In the genomic region with DNA sequence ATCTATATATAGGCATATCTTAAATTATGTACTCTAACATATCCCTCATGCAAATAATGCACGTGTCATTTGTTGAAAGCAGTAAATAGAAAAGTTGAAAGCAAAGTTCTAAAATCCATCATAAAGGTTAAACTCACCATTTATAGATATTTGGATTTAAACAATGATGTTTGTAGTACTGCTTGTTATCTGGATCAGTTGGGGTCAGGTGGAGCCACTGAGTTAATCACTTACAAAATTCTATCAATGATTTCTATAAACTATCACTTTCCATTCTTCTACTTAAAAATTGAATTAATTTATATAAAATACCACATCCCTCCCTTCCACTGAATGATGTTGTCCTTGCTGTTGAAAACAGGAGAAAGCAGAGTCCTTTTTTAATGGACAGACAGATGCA, we compare ENCODE assay signal across 25 mouse cellular contexts. TPM values are rescaled to one million over a fixed set of nuclear protein-coding genes. Genes with fewer than 3 reads are reported as not detected.
"Had no signal": no experiment of that assay in that cellular context is flagged by ENCODE, and none has a peak within 500 bp of the region (broad histone marks: within the 10 kb centered on the region; RNA-seq: fewer than 3 reads in every experiment).

No protein-coding gene starts in this region.

- H3K4me1 ChIP-seq: neural tube, embryonic 13.5 days; neural tube, embryonic 15.5 days; stomach, embryonic 15.5 days had no signal

- H3K36me3 ChIP-seq: neural tube, embryonic 13.5 days; neural tube, embryonic 15.5 days; stomach, embryonic 15.5 days had no signal

- H3K4me3 ChIP-seq: neural tube, embryonic 13.5 days; neural tube, embryonic 15.5 days; stomach, embryonic 15.5 days had no signal

- H3K27ac ChIP-seq: neural tube, embryonic 13.5 days; neural tube, embryonic 15.5 days; stomach, embryonic 15.5 days; stomach, postnatal 0 days had no signal

- DNase-seq: retina, postnatal 1 day; right cerebral cortex, adult 18-20 months; right cerebral cortex, postnatal 14 days; right cerebral cortex, postnatal 25 days; right cerebral cortex, postnatal 4 days; spleen, adult 18-20 months; thymus, adult 18-20 months; thymus, adult 2 months; thymus, postnatal 14 days; thymus, postnatal 25 days; thymus, postnatal 36 days; thymus, postnatal 4 days had no signal

- H3K9ac ChIP-seq: neural tube, embryonic 13.5 days; neural tube, embryonic 15.5 days; stomach, embryonic 15.5 days had no signal

- H3K9me3 ChIP-seq: neural tube, embryonic 13.5 days; neural tube, embryonic 15.5 days; stomach, embryonic 15.5 days had no signal

- H3K4me2 ChIP-seq: neural tube, embryonic 13.5 days; neural tube, embryonic 15.5 days; stomach, embryonic 15.5 days had no signal

- H3K27me3 ChIP-seq: neural tube, embryonic 13.5 days; neural tube, embryonic 15.5 days; stomach, embryonic 15.5 days had no signal

RNA-seq across cellular contexts. Expression of a gene that starts 9.3 kb away (rescaled TPM):
- total RNA-seq: neutrophil, adult 5-6 weeks had no signal
- polyA plus RNA-seq: neural tube, embryonic 13.5 days; neural tube, embryonic 14.5 days; neural tube, embryonic 15.5 days; small intestine, adult 2 months; spleen, adult 2 months; stomach, embryonic 16.5 days; stomach, postnatal 0 days; testis, adult 2 months; thymus, adult 2 months; thymus, postnatal 0 days; urinary bladder, adult 2 months had no signal

RNA-seq across cellular contexts. Expression of a gene that starts 18.8 kb away (rescaled TPM):
- total RNA-seq: neutrophil, adult 5-6 weeks had no signal
- polyA plus RNA-seq: neural tube, embryonic 13.5 days; neural tube, embryonic 14.5 days; neural tube, embryonic 15.5 days; small intestine, adult 2 months; spleen, adult 2 months; stomach, postnatal 0 days; testis, adult 2 months; thymus, adult 2 months; thymus, postnatal 0 days; urinary bladder, adult 2 months had no signal

RNA-seq across cellular contexts. Expression of a gene that starts 28.9 kb away (rescaled TPM):
- polyA plus RNA-seq: neural tube, embryonic 13.5 days; neural tube, embryonic 14.5 days; neural tube, embryonic 15.5 days; small intestine, adult 2 months; spleen, adult 2 months; stomach, embryonic 14.5 days; stomach, embryonic 15.5 days; stomach, embryonic 16.5 days; stomach, postnatal 0 days; testis, adult 2 months; thymus, adult 2 months; thymus, postnatal 0 days; urinary bladder, adult 2 months had no signal

RNA-seq across cellular contexts. Expression of a gene that starts 40.8 kb away (rescaled TPM):
- total RNA-seq: neutrophil, adult 5-6 weeks had no signal
- polyA plus RNA-seq: neural tube, embryonic 13.5 days; neural tube, embryonic 14.5 days; neural tube, embryonic 15.5 days; small intestine, adult 2 months; spleen, adult 2 months; stomach, embryonic 14.5 days; stomach, embryonic 15.5 days; stomach, embryonic 16.5 days; stomach, postnatal 0 days; testis, adult 2 months; thymus, adult 2 months; thymus, postnatal 0 days; urinary bladder, adult 2 months had no signal

RNA-seq across cellular contexts. Expression of a gene that starts 53.7 kb away (rescaled TPM):
- total RNA-seq: neutrophil, adult 5-6 weeks had no signal
- polyA plus RNA-seq: neural tube, embryonic 13.5 days; neural tube, embryonic 14.5 days; neural tube, embryonic 15.5 days; small intestine, adult 2 months; spleen, adult 2 months; stomach, embryonic 14.5 days; stomach, embryonic 15.5 days; stomach, embryonic 16.5 days; stomach, postnatal 0 days; thymus, adult 2 months; thymus, postnatal 0 days; urinary bladder, adult 2 months had no signal
